Mouse (Mus musculus) liver, adult (tissue): Measurements from ENCODE around the gene Arhgap4.
A peak's percentile ranks its signal among the peaks of the same experiment; 100 is the strongest.

Experiments
- GATA4 ChIP-seq: IDR thresholded peaks from 2 replicates; pipeline ENCODE4 v1.6.1; 2014; ENCODE audit warnings: mild to moderate bottlenecking, low read length; ENCODE audit not compliant: insufficient replicate concordance

Gene Arhgap4

GRCm38 (mm10) chrX:73921823-73922549 is at the start of gene Arhgap4, which contains the start of gene Naa10:
Arhgap4 (minus strand) TSS chrX:73921870.
Naa10 (minus strand) TSS chrX:73921944.
- TF ChIP-seq GATA4 = peak; percentile 57; the same call in 1 of the 2 replicates

GRCm38 (mm10) chrX:73970781-73971180 is 49.1 kb upstream of the Arhgap4 start:
- no peak for TF ChIP-seq GATA4

GRCm38 (mm10) chrX:73969729-73970128 is 48.1 kb upstream of the Arhgap4 start:
- TF ChIP-seq GATA4 = no peak

GRCm38 (mm10) chrX:73969167-73969566 is 47.5 kb upstream of the Arhgap4 start:
- no peak for TF ChIP-seq GATA4

- TF ChIP-seq GATA4 = no peak
Measured at GRCm38 (mm10) chrX:73967177-73968075, 45.8 kb upstream of the Arhgap4 start.

- TF ChIP-seq GATA4 = no peak
Measured at GRCm38 (mm10) chrX:73966248-73967176, 44.8 kb upstream of the Arhgap4 start, which contains the start of gene Hcfc1. Hcfc1 (minus strand) TSS chrX:73966357.

- no peak for TF ChIP-seq GATA4
Measured at GRCm38 (mm10) chrX:73965307-73965706, 43.6 kb upstream of the Arhgap4 start.

- no peak for TF ChIP-seq GATA4
Measured at GRCm38 (mm10) chrX:73964363-73964762, 42.7 kb upstream of the Arhgap4 start.

GRCm38 (mm10) chrX:73954988-73955387 is 33.3 kb upstream of the Arhgap4 start:
- TF ChIP-seq GATA4 = no peak

GRCm38 (mm10) chrX:73952603-73953002 is 30.9 kb upstream of the Arhgap4 start:
- no peak for TF ChIP-seq GATA4

- TF ChIP-seq GATA4 = no peak
Measured at GRCm38 (mm10) chrX:73949341-73949740, 27.7 kb upstream of the Arhgap4 start.

- TF ChIP-seq GATA4 = no peak
Measured at GRCm38 (mm10) chrX:73948647-73949046, 27.0 kb upstream of the Arhgap4 start.

- no peak for TF ChIP-seq GATA4
Measured at GRCm38 (mm10) chrX:73946896-73947295, 25.2 kb upstream of the Arhgap4 start.

GRCm38 (mm10) chrX:73942294-73942693 is 20.6 kb upstream of the Arhgap4 start:
- TF ChIP-seq GATA4 = no peak

- no peak for TF ChIP-seq GATA4
Measured at GRCm38 (mm10) chrX:73941860-73942259, 20.2 kb upstream of the Arhgap4 start.

- TF ChIP-seq GATA4 = no peak
Measured at GRCm38 (mm10) chrX:73931871-73932270, 10.2 kb upstream of the Arhgap4 start.
